Mouse (Mus musculus) layer of hippocampus, adult 2 months (tissue): ENCODE data around the gene Klhdc8a. TPM values are rescaled to one million over a fixed set of nuclear protein-coding genes. Genes with fewer than 3 reads are reported as not detected.

Source experiments
- DNase-seq, 2 experiments: peaks; one replicate each; pipeline ENCODE4 v3.0.0; 2022; ENCODE audit warnings: low spot score in 2 of 2
- H3K27ac ChIP-seq: fragments of 200-600 bp; 2 replicates; pipeline ENCODE4 v1.8.1; 2022
- H3K4me3 ChIP-seq: fragments of 200-600 bp; 2 replicates; pipeline ENCODE4 v1.8.1; 2022; ENCODE audit warnings: mild to moderate bottlenecking
- CTCF ChIP-seq: fragments of 200-600 bp; conservative IDR thresholded peaks from 2 replicates; pipeline ENCODE4 v1.8.1; 2022; ENCODE audit warnings: antibody characterized with exemption, mild to moderate bottlenecking, moderate library complexity
- total RNA-seq, 2 experiments: library from RNA; stranded (reverse); gene quantifications; 2 replicates each; pipeline ENCODE4 v1.2.3; 2021

Klhdc8a gene
- total RNA-seq, 2 experiments from 2014 or later, result 4.0 to 4.3 TPM

DNA sequence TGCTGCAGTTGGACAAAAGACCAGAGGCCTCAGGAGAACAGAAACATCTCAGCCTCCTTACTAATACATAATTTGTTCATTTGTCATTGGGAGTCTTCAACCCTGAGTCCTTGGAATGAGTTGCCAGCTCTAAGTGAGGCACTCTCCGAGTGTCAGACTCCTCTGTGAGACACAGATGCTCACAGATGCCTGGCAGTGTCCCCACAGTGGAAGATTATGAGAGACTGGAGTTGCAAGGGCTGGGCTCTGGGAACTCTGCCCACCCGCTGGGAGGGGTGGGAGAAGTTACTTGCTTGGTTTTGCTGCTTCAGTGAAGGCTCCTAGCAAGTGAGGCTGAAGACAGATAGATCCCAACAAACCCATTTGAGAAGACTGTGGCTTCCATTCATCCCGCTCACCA is 2.4 kb upstream of the Klhdc8a start:
- H3K27ac ChIP-seq, result no peak overlapping the region
- H3K4me3 ChIP-seq, result no peak overlapping the region
- DNase-seq, result no peak
- TF ChIP-seq CTCF, result no peak

DNA sequence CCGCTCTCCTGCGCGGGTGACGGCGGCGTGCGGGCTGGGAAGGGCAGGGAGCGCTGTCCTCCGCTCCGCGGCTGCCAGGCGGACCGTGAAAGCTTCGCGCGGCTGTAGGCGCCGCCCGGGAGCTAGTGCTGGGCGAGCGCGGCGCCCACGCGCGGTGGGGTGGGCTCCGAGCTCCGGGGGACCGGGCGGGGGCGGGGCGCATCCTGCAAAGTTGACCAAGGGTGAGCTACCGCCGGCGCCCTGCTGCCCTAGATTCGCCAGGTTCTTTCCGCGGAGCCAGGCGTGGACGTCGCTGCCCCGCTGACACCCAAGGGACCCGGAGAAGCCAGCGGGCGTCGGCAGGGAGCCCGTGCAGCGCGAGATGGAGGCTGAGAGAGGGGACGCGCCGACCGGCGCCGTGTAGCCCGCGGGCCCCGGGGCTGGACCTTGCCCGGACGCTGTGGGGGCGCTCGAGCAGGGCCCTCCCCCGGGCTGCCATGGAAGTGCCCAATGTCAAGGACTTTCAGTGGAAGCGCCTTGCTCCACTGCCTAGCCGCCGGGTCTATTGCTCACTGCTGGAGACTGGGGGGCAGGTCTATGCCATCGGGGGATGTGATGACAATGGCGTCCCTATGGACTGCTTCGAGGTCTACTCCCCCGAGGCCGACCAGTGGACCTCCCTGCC is 507 bp downstream of the Klhdc8a start:
- Histone ChIP-seq H3K4me3 (peak overlapping the region; percentile 72), H3K27ac (peak overlapping the region; percentile 80)
- no peak for DNase-seq
- TF ChIP-seq CTCF, result 0 out of 2 replicates have a peak, but pooled peaks have one; percentile 8

DNA sequence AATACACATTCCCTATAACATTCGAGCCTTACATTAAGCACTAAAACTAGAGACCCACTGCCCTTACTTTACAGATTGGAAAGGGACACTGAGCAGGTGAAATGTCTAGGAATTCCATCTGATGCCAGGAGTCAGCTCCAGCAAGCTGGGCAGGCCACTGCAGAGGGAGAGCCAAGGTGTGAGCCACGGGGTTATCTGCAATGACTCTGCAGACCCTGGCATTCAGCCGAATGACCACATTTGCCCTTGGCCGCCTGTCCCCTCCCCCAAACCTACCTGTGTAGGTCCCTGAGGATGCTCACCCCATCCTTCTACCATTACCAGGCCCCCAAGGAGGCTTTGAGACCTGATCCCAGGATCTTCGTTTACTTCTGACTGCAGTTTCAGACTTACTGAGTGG is 1.3 kb downstream of the Klhdc8a start:
- no peak overlapping the region for H3K27ac ChIP-seq
- no peak for DNase-seq
- TF ChIP-seq CTCF, result no peak
- no peak overlapping the region for H3K4me3 ChIP-seq

DNA sequence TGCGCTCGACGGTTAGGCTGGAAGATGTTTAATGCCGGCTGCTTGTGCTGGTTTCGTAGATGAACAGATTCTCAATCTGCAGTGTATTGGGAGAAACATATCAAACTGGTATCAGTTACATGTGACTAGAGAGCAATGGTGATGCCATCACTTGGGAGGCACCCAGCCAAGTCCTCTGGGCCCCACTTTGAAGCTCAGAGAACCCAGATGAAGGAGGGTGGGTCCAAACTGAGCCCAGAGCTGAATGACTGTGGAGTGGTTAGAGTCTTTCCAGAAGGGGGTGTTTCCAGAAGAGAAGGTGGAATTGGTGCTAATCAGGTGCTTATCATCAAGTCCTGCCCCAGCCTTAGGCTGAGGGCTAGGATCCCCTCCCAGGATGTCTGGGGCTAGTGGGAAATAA is 2.8 kb downstream of the Klhdc8a start:
- no peak for DNase-seq
- Histone ChIP-seq H3K4me3 (no peak overlapping the region), H3K27ac (no peak overlapping the region)
- no peak for TF ChIP-seq CTCF

DNA sequence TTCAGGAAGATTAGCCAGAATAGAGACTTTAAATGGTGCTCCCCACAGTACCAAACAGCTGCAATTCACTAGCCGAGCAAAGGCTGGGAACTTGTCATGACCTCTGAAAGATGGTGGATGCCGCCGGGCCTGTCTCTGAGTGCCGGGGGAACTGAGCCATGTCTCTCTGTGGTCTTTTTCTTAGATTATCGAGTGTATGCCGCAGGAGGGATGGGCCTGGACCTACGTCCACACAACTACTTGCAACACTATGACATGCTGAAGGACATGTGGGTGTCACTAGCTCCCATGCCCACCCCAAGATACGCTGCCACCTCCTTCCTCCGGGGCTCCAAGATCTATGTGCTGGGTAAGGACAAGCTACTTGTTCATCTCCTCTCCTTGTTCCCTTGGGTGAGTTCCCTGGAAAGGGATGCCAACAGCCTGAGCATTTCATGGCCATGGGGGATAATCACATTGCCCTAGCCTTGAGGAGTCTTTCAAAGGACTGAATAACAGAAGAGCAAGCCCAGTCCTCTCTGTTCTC is 4.0 kb downstream of the Klhdc8a start:
- DNase-seq, result no peak
- TF ChIP-seq CTCF, result no peak
- Histone ChIP-seq H3K27ac (no peak overlapping the region), H3K4me3 (no peak overlapping the region)

DNA sequence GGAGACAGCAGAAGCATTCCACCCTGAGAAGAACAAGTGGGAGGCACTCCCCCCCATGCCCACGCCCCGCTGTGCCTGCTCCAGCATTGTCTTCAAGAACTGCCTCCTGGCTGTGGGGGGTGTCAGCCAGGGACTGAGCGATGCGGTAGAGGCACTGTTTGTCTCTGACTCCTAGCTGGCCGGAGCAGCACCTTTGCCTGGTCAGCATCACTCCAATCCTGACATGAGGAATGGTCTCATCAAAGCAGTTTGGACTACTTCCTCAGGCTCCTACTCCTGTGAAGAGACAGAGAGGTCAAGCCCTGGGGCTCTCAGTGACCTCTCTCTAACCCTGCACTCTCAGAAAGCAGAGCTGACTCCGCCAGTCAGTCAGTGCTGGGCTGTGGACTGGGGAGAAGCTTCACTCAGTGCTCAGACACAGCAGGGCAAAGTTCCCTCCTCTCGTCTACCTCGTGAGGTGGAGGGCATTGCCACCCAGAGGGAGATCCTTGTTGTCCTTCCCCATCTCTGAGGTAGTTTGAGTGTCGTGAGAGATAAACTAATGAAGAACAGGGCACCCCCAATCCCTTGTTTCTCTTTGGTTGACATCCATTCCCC is 6.3 kb downstream of the Klhdc8a start:
- no peak for TF ChIP-seq CTCF
- Histone ChIP-seq H3K4me3 (no peak overlapping the region), H3K27ac (no peak overlapping the region)
- DNase-seq, result no peak

DNA sequence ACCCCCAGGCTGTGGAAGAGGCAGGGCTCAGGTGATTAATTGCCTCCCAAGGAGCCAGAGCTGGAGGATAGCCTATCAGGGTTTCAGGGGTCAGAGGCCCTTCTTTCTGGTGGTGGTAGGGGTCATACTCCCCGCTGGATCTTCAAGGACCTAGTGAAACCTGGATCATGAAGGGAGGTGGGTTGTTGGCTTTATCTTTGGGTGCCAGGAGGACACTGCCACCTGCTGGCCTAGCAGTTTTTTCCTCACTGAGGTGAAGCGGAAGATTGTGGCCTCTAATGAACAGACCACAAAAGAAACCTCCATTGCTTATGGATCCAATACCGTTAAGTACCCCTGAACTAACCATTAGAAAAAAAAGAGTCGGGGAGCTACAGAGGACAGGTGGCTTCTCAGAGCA is 7.7 kb downstream of the Klhdc8a start:
- peak in 1 of 2 experiments; percentile 48 for DNase-seq
- TF ChIP-seq CTCF, result peak; percentile 84
- no peak overlapping the region for H3K27ac ChIP-seq
- no peak overlapping the region for H3K4me3 ChIP-seq

DNA sequence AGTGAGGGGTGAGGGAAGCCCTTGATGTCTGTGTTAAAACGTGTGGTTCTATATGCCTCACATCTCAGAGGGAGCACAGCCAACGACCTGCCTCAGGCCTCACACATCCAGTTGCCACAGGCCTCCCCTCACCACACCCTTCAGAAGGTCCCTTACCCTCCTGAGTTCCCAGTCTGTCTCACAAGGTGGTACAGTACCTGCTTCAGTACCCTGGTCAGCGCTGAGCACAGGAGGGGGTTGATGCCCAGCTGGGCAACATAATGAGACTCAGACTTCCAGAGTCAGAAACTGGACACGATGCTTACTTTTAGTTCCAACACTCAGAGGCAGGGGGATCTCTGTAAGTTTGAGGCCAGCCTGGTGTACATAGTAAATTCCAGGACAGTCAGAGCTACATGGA is 8.4 kb downstream of the Klhdc8a start:
- no peak overlapping the region for H3K4me3 ChIP-seq
- no peak for DNase-seq
- no peak overlapping the region for H3K27ac ChIP-seq
- TF ChIP-seq CTCF, result no peak

DNA sequence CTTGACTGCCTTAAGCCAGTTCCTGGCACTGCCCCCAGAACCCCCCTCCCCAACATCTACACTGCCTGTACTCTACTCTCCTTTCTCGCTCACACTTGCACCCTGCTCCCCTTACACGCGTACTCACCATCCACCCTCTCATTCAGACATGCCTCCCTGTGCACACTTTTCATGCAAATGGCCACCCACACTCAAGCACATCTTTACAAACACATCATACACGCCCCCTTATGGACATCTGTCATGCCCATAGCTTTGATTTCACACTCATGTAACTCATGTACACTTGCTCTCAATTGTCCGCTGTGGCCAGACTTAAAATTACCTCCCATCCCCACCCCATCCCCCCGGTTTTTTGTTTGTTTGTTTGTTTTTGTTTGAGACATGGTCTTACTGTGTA is 9.5 kb downstream of the Klhdc8a start:
- no peak for TF ChIP-seq CTCF
- Histone ChIP-seq H3K27ac (no peak overlapping the region), H3K4me3 (no peak overlapping the region)
- DNase-seq, result no peak

DNA sequence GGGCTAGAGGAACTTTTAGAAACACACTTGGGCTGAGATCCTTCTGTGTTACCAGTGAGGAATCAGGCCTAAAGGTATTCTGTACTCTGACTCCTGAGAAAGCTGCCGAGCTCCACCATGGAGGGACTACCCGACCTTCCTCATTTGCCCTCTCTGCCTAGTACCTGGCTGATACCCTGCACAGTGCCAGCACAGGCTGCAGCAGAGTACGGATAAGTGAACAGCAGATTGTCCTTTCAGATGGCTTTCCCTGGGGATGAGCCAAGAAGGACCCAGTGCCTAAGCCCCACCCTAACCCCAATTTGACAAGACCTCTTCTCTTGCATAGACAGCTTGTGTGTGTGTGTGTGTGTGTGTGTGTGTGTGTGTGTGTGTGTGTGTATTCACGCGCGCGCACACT is 10.2 kb downstream of the Klhdc8a start:
- H3K27ac ChIP-seq, result no peak overlapping the region
- TF ChIP-seq CTCF, result no peak
- no peak for DNase-seq
- no peak overlapping the region for H3K4me3 ChIP-seq

DNA sequence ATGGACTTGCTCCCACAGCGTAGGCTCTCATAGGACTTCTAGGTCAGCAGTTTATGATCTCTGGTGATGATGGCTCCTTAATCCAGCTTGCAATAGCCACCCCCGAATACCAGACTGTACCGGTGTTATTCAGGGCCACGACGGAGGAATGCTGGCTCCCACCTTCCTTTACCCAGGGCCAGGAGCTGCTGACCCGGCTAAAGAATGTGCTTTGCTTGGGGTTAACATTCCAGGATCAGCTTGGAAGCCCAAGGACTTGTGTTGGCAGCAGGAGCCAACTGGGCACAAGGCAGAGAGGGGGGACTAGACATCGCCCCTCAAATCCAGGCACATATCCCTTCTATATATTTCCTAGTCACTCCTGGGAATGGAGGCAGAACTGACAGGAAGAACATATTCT is 12.3 kb downstream of the Klhdc8a start:
- no peak for DNase-seq
- H3K27ac ChIP-seq, result no peak overlapping the region
- TF ChIP-seq CTCF, result no peak

DNA sequence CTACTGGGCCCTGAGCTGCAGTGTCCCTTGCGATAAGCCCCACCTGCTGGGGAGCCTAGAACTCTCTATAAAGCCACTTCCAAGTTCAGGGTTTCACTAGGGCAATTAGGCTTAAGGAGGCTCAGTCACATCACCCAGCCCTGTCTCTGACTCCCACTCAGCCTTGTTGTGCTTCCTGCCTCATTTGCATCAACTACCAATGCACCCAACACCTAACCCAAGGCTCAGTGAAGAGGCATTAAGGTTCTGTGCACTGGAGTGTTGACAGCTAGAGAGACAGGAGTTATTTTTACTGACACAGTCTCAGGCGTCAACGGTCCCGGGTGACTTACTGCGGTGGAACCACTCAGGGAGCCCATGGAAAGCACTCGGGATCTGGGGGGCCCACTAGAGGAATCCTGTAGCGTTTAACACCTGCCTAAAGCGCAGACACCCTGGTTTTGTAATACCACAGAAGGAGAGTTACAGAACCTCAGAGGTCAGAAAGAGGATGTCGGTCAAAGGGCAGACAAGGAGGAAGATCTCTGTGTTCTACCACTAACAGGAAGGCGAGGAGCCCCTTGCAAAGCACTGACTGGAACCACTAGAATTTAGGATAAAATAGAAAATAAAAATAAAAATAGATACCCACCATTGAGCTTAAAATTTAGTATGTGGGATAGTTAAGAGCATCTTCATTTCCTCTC is 12.9 kb downstream of the Klhdc8a start:
- Histone ChIP-seq H3K27ac (no peak overlapping the region), H3K4me3 (no peak overlapping the region)
- no peak for TF ChIP-seq CTCF
- no peak for DNase-seq

More for the DNA sequence above, 12.3 kb downstream of the Klhdc8a start:
- no peak overlapping the region for H3K4me3 ChIP-seq

DNA sequence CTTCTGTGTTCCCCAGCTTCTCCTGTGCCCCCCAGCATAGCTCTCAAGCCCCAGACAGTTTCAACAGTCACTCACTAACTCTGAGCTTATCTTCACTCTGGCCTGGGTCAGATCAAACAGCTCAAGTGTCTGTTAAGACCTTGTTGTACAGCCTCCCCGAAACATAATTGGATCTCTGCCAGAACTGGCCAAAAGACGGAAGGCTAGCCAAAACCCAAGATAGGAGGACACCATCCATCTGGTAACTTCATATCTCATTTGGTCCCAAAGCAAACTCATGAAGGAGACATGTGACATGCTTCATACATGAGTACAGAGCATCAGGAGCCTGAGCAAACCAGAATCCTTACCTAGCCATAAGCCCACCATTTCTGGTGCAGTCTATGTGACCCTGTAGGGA is 13.6 kb downstream of the Klhdc8a start:
- TF ChIP-seq CTCF, result no peak
- no peak overlapping the region for H3K27ac ChIP-seq
- no peak for DNase-seq
- no peak overlapping the region for H3K4me3 ChIP-seq
